Mouse (Mus musculus): ENCODE measurements around the gene Misp. TPM values are rescaled to one million over a fixed set of nuclear protein-coding genes. Genes with fewer than 3 reads are reported as not detected.
A peak's percentile ranks its signal among the peaks of the same experiment; 100 is the strongest.

The Misp gene
- polyA plus RNA-seq, 1 experiment from 2014 or later, result 1.0 TPM

DNA sequence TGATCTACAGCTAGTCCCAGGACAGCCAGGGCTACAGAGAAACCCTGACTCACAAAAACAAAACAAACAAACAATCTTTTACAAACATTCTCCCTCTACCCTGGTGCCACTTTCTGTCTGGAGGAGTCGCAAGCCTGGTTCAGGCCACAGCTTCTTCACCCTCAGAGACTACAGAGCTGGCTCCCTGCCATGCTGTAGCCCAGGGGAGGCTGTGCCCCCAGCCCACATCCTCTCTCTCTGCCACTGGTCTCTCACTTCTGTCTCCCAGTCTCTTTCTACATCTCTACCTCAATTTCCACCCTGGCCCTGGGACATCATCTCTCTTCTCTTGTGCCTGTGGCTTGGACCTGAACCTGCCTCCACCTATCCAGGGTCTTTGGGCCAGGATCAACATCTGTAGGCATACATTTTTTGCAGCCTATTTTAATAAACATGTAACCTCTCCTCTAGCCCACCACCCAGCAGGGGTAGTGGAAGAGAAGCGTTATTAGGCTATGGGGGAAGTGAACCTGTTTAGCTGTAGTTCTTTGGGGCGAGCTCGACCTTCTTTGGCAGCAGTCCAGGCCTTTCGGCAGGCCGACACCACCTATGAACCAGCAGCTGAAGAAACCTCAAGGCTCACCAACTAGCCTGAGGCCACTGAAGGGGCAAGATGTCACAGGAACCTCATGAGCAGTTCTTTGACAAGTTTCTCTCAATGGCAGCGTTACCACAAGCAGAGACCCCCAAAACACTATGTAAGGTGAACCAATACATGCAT is 11.4 kb downstream of the Misp start:
- H3K27me3 ChIP-seq, result no peaks in the 10 kb centered on the region
- 0 out of 2 replicates have a peak, but pooled peaks cover 2% of the 10 kb centered on the region for H3K4me1 ChIP-seq
- no peak overlapping the region for H3K27ac ChIP-seq (replicated peaks)
- 81% methylated on average over 7 of the region's 7 CpGs for WGBS
- H3K9ac ChIP-seq (replicated peaks), result 0 out of 2 replicates have a peak overlapping the region, but pooled peaks have one; percentile 11
- H3K36me3 ChIP-seq, result no peaks in the 10 kb centered on the region
- H3K4me3 ChIP-seq, result no peak overlapping the region
- ATAC-seq (ENCODE audit: low FRiP score, low read depth), result no peak
- H3K9me3 ChIP-seq, result 0 out of 2 replicates have a peak, but pooled peaks cover 3% of the 10 kb centered on the region
- no peak overlapping the region for H3K4me2 ChIP-seq (replicated peaks)

DNA sequence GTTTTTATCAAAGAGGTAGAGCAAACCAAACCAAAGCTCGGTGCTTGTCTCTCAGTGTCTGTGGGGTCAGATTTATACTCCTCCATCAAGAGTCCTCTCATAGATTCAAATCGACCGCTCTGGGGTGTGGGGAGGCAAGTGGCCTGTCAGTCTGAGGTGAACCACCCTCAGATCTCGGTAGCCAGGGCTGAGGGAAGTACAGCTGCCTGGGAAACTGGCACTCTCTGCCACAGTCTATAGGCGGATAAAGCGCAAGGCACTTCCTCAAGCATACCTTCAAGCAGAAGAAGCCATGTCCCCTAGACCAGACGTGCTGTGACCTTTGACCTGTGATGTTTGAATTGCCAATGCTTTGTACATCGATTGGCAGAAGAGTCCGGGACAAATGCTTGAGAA is 12.0 kb downstream of the Misp start:
- Histone ChIP-seq H3K9me3 (0 out of 2 replicates have a peak, but pooled peaks cover 3% of the 10 kb centered on the region), H3K36me3 (no peaks in the 10 kb centered on the region), H3K4me3 (no peak overlapping the region), H3K27ac (replicated peaks) (no peak overlapping the region), H3K9ac (replicated peaks) (no peak overlapping the region), H3K4me1 (0 out of 2 replicates have a peak, but pooled peaks cover 2% of the 10 kb centered on the region), H3K4me2 (replicated peaks) (no peak overlapping the region), H3K27me3 (no peaks in the 10 kb centered on the region)
- WGBS, result 76% methylated on average over 9 of the region's 9 CpGs
- ATAC-seq (ENCODE audit: low FRiP score, low read depth), result no peak

DNA sequence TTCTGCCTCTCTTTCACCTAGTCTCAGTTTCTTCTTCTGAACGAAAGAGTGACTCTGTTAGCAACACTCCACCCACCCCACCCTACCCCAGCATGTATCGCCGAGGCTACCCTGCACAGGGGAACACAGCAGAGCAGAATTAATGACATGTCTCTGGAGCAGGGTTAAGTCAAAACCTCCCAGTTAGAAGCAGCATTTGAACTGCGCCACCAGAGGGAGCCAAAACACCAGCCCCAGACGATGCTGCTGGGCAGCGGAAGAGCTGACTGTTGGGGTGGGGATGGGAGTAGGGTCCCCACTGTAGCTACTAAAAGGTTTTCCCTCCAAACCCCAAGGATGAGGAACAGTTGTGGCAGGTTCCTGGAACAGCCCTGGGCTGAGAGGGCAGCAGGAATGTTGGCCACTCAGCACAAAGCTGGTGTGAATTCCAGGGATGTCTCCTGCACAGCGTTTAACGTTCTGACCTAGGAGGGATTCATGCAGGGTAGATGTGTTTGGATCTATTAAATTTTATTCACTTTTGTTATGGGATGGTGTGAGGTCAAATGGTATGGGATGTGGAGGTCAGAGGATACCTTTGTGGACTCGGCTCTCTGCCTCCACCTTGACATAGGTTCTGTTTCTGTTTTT is 14.1 kb downstream of the Misp start:
- no peak overlapping the region for H3K4me3 ChIP-seq
- H3K27me3 ChIP-seq, result no peaks in the 10 kb centered on the region
- H3K4me2 ChIP-seq (replicated peaks), result 0 out of 2 replicates have a peak overlapping the region, but pooled peaks have one; percentile 1
- peak; percentile 70 for ATAC-seq (ENCODE audit: low FRiP score, low read depth)
- H3K9me3 ChIP-seq, result 0 out of 2 replicates have a peak, but pooled peaks cover 3% of the 10 kb centered on the region
- H3K9ac ChIP-seq (replicated peaks), result no peak overlapping the region
- H3K4me1 ChIP-seq, result 0 out of 2 replicates have a peak, but pooled peaks cover 2% of the 10 kb centered on the region
- no peaks in the 10 kb centered on the region for H3K36me3 ChIP-seq
- 29% methylated on average over 9 of the region's 9 CpGs for WGBS
- H3K27ac ChIP-seq (replicated peaks), result no peak overlapping the region

DNA sequence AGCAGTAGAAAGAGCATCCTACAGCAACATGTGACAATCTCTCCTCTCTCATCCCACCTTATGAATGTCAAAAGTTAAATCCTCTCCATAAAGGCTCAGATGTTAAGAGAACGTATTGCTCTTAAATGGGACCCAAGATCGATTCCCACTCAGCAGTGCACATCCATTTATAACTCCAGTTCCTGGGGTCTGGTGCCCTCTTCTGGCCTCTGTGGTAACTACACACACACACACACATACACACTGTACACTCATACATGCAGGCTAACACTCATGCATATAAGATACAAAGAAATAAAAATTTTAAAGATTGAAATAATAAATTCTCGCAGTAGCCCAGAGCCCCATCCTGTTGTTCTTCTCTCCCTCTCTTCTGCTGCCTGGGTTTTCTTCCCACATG is 16.1 kb downstream of the Misp start:
- Histone ChIP-seq H3K9me3 (0 out of 2 replicates have a peak, but pooled peaks cover 3% of the 10 kb centered on the region), H3K4me3 (no peak overlapping the region), H3K4me1 (peaks cover 15% of the 10 kb centered on the region), H3K27ac (replicated peaks) (no peak overlapping the region), H3K4me2 (replicated peaks) (no peak overlapping the region), H3K36me3 (no peaks in the 10 kb centered on the region), H3K27me3 (no peaks in the 10 kb centered on the region), H3K9ac (replicated peaks) (no peak overlapping the region)
- no peak for ATAC-seq (ENCODE audit: low FRiP score, low read depth)
- 94% methylated on average over 3 of the region's 3 CpGs for WGBS

DNA sequence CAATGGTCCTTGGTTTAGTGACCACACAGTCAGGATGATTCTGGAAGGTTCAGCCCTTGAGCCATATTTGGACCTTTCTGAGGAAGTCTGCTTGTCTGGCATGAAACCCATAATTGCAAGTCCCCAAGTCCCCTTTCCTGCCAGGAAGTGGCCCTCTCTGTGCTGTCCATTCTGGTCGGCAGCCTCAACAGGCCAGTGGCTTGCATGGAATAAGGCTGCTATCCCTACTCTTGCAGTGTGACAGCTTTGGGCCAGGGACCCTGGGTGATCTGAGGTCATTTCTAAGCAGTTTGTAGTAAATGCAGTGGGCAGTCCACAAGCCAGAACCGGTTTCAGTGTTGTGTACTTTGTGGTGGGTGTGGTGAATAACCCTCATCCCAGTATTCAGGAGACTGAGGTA is 17.4 kb downstream of the Misp start:
- no peak overlapping the region for H3K4me3 ChIP-seq
- H3K27me3 ChIP-seq, result no peaks in the 10 kb centered on the region
- 0 out of 2 replicates have a peak, but pooled peaks cover 3% of the 10 kb centered on the region for H3K9me3 ChIP-seq
- H3K9ac ChIP-seq (replicated peaks), result no peak overlapping the region
- peaks cover 16% of the 10 kb centered on the region for H3K4me1 ChIP-seq
- ATAC-seq (ENCODE audit: low FRiP score, low read depth), result no peak
- H3K27ac ChIP-seq (replicated peaks), result no peak overlapping the region
- 67% methylated on average over 2 of the region's 2 CpGs for WGBS
- H3K4me2 ChIP-seq (replicated peaks), result no peak overlapping the region
- no peaks in the 10 kb centered on the region for H3K36me3 ChIP-seq

DNA sequence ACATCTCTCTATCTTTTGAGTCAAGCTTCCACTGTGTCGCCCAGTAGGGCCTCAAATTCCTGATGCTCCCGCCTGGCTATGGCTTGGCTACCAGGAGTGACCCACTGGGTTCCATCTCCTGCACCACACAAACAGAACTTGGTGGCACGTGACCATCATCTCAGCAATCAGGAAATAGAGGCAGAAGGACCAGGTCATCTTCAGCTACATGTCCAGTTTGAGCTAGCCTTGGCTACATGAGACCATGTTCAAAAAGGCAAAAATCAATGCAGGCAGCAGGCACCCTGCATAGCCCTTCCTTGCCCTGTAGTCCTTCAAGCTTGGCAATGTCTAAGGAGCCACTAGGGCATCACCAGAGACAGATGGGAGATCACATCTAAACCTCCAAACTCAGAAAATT is 19.3 kb downstream of the Misp start:
- Histone ChIP-seq H3K4me3 (no peak overlapping the region), H3K9ac (replicated peaks) (no peak overlapping the region), H3K4me2 (replicated peaks) (no peak overlapping the region), H3K27ac (replicated peaks) (peak overlapping the region; percentile 69; the same call in 1 of the 2 replicates), H3K27me3 (no peaks in the 10 kb centered on the region), H3K4me1 (peaks cover 20% of the 10 kb centered on the region), H3K9me3 (0 out of 2 replicates have a peak, but pooled peaks cover 3% of the 10 kb centered on the region), H3K36me3 (no peaks in the 10 kb centered on the region)
- no peak for ATAC-seq (ENCODE audit: low FRiP score, low read depth)
- WGBS, result 87% methylated on average over 3 of the region's 3 CpGs

DNA sequence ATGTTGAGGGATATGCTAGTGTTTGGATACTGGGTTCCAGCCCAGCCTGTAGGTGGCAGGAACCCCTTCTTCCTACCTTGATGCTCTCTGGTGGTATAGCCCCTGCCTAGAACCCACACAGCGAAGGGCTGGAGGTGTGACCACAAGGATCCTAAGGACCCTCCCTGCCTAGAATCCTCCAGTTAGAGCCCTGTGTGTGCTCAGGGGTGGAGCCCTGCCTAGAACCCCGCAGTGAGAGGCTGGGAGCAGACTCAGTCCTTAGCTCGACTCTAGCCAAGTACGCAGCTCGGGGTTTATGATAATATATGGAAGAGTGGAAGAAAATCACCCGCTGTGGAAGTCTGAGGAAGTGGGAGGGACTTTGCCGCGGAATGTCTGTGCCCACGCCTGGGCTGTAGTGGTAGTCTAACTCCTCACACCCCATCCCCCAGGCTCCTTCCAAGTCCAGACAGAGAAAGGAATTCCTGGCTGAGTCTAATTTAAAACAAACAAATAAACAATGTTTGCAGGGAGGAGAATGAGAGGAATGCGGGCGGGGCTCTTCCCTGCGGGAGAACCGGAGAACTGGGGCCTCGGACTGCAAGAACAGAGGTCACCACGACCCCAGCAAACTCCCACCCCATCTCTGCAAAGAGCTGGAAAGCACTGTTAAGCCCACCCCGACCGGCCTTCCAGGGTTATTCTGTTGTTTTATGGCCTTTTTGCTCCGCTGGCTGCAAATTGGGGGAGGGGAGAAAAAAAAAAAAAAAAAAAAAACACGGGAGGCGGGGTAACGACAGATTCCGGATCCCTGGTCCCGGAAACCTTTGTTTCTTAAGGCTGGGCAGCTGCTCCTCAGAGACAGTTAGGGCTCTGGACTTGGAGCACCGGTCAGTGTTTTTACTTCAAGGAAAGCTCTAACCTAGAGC is 20.1 kb downstream of the Misp start:
- WGBS, result 1% methylated on average over 24 of the region's 24 CpGs
- H3K4me2 ChIP-seq (replicated peaks), result peak overlapping the region; percentile 58
- ATAC-seq (ENCODE audit: low FRiP score, low read depth), result peak; percentile 82
- no peaks in the 10 kb centered on the region for H3K27me3 ChIP-seq
- 0 out of 2 replicates have a peak, but pooled peaks cover 3% of the 10 kb centered on the region for H3K9me3 ChIP-seq
- H3K4me1 ChIP-seq, result peaks cover 20% of the 10 kb centered on the region
- no peaks in the 10 kb centered on the region for H3K36me3 ChIP-seq
- peak overlapping the region; percentile 69 for H3K27ac ChIP-seq (replicated peaks)
- H3K9ac ChIP-seq (replicated peaks), result peak overlapping the region; percentile 53
- H3K4me3 ChIP-seq, result peak overlapping the region; percentile 30

DNA sequence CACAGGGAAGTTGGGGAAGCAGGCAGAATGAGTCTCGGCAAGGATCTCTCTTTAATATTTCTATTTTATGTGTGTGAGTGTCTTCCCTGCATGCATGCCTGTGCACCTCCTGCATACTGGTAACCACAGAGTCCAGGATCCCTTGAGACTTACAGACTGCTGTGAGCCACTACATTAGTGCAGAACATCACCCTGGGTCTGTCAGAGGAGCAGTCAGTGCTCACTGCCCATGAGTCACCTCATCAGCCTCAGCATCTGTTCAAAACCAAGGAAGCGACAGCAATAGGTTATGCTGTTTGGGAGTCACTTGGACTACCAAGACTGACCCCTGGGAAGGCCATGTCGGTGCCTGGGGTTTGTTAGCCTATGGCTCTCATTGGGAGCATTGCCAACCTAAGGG is 21.5 kb downstream of the Misp start:
- 79% methylated on average over 3 of the region's 3 CpGs for WGBS
- no peaks in the 10 kb centered on the region for H3K27me3 ChIP-seq
- H3K27ac ChIP-seq (replicated peaks), result no peak overlapping the region

DNA sequence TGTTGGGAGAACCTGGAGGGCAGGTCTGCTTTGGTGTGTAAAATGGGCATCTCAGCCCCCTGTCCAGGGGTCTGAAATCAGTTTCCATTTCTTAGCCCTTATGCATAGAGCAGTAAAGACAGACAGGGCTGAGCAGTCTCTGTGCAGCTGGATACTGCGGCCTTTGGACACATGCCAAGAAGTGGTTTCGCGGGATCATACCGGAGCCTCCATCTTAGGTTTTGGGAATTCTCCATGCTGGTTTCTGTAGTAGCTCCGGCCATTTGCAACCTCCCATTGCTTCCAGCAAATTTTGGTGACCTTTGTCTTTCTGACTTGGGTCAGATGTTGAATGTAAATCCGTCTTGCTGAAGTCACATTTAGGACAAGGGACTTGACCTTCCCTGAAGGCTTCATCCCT is 22.7 kb downstream of the Misp start:
- no peak overlapping the region for H3K27ac ChIP-seq (replicated peaks)
- H3K4me2 ChIP-seq (replicated peaks), result no peak overlapping the region
- H3K9me3 ChIP-seq, result no peaks in the 10 kb centered on the region
- no peak overlapping the region for H3K4me3 ChIP-seq
- 85% methylated on average over 6 of the region's 6 CpGs for WGBS
- H3K9ac ChIP-seq (replicated peaks), result no peak overlapping the region
- no peak for ATAC-seq (ENCODE audit: low FRiP score, low read depth)
- no peaks in the 10 kb centered on the region for H3K27me3 ChIP-seq
- H3K4me1 ChIP-seq, result peaks cover 20% of the 10 kb centered on the region
- H3K36me3 ChIP-seq, result no peaks in the 10 kb centered on the region

More for the DNA sequence above, 21.5 kb downstream of the Misp start:
- Histone ChIP-seq H3K9ac (replicated peaks) (no peak overlapping the region), H3K9me3 (no peaks in the 10 kb centered on the region), H3K36me3 (no peaks in the 10 kb centered on the region), H3K4me1 (peaks cover 20% of the 10 kb centered on the region), H3K4me3 (no peak overlapping the region), H3K4me2 (replicated peaks) (no peak overlapping the region)
- ATAC-seq (ENCODE audit: low FRiP score, low read depth), result no peak

DNA sequence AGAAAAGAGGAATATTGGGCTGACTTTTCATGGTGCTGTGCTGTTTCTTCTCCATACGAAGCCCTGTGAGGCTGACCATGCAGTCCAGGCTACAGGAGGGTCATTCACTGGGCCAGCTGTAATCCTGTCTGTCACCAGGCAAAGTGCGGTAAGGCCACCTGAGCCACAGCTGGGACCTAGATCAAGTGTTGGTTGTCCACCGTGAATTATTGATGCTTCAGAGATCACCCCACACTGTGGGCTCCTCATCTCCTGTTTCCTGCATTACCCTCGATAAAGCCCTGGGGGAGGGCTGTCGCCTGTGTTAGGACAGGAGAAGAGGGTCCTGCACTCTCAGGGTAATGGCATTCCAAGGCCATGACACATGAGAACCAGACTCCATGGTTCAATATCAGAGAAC is 25.8 kb downstream of the Misp start:
- 73% methylated on average over 5 of the region's 5 CpGs for WGBS
- Histone ChIP-seq H3K4me1 (peaks cover 13% of the 10 kb centered on the region), H3K27me3 (no peaks in the 10 kb centered on the region), H3K4me3 (no peak overlapping the region), H3K9me3 (no peaks in the 10 kb centered on the region), H3K27ac (replicated peaks) (no peak overlapping the region), H3K36me3 (no peaks in the 10 kb centered on the region), H3K4me2 (replicated peaks) (no peak overlapping the region), H3K9ac (replicated peaks) (no peak overlapping the region)
- ATAC-seq (ENCODE audit: low FRiP score, low read depth), result no peak

DNA sequence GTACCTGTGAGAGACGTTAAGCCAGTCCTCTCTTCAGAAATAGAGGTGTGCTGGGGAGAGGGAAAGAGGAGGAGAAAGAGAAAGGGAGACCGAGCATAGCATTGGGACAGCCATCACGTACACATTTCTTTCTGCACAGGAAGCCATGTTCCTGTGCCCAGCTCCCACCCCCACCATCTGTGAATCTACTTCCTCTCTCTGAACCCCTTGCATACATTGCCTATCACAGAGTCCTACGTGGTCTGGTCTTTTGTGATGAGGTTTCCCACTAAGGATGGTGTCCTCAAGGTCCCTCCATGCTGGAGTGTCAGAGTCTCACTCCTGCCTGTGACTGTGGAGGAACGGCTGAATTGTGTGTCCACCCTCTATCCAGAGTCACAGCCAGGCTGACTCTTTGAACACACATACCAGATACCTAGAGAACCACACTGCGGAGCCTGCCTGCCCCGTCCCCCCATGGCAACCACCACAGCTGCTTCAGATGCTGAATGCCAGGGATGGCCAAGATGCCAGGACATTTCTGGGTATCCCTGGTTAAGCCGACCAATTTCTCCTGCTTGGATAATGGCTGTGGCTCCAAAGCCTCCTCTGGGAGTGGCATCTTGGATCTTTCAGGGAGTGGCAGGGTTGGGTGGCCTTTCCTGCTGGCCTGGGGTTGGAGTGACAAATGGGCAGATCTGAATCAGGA is 29.3 kb downstream of the Misp start:
- Histone ChIP-seq H3K27me3 (no peaks in the 10 kb centered on the region), H3K9ac (replicated peaks) (no peak overlapping the region), H3K4me3 (no peak overlapping the region), H3K4me2 (replicated peaks) (no peak overlapping the region), H3K9me3 (no peaks in the 10 kb centered on the region), H3K36me3 (no peaks in the 10 kb centered on the region), H3K4me1 (peaks cover 25% of the 10 kb centered on the region), H3K27ac (replicated peaks) (no peak overlapping the region)
- no peak for ATAC-seq (ENCODE audit: low FRiP score, low read depth)
- WGBS, result 87% methylated on average over 8 of the region's 8 CpGs
